Mouse (Mus musculus) E14TG2a.4 (cell line): ENCODE data around the gene Ubn1.

Experiments
- H3K27me3 ChIP-seq: 2 replicates; pipeline ENCODE4 v1.6.1; 2014; ENCODE audit warnings: low read length, control low read depth; ENCODE audit not compliant: insufficient read depth
- H3K36me3 ChIP-seq: 2 replicates; pipeline ENCODE4 v1.6.1; 2014; ENCODE audit warnings: low read length, control low read depth; ENCODE audit not compliant: insufficient read depth
- H3K4me1 ChIP-seq: replicated peaks from 2 replicates; pipeline ENCODE4 v1.6.1; 2014; ENCODE audit warnings: low read depth, low read length, control low read depth
- H3K4me3 ChIP-seq: replicated peaks from 2 replicates; pipeline ENCODE4 v1.5.1; 2014; ENCODE audit warnings: mild to moderate bottlenecking, low read length
- H3K9me3 ChIP-seq: 2 replicates; pipeline ENCODE4 v1.6.1; 2014; ENCODE audit warnings: low read length, control low read depth
- CTCF ChIP-seq: conservative IDR thresholded peaks from 2 replicates; pipeline ENCODE4 v1.5.1; 2014; ENCODE audit warnings: low read length
- NANOG ChIP-seq: IDR thresholded peaks from 2 replicates; pipeline ENCODE4 v1.6.1; 2014; ENCODE audit warnings: borderline replicate concordance, low read length, mixed read lengths
- POU5F1 ChIP-seq: IDR thresholded peaks from 2 replicates; pipeline ENCODE4 v1.6.1; 2014; ENCODE audit warnings: low read length, borderline replicate concordance

Ubn1 gene

DNA sequence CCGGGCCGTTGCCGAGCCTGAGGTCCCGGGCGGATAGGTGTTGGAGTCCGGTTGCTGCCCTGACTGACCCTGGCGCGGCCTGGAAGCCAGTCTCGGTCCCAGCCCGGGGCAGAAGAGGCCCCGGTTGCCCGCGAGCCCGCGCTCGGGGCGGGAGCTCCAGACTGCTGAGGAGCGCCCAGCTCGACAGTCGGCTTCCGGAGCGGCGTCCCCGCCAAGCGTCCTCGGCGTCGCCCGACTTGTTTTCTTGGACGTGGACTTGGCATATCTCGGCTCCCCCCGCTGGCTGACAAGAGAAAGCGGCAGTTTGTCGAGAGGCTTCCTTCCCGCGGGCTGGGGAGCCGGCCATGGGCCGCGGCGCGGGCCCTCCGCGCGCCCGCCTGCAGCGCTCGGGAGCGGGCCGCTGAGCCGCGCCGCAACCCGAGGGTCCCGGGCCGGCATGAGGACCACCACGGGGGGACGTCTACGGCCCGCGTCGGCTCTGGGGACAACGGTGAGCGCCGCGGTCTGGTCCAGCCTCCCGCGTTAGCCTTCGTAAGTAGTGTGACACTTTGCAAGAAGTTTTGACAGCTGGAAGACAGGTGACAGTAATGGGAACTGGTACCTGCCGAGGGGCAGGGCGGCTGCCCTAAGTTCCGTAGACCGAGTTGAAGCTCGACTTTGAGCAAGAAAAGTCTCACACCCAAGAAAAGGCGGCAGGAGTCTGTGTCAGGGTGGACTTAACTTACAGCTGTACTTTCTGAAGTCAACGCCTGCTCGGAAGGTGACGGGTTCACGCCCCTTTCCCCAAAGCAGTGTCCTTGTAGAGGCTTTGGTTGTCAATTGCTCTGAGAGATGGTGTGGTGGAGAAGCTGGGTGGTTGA is 624 bp downstream of the Ubn1 start:
- Histone ChIP-seq H3K27me3 (no peaks in the 10 kb centered on the region), H3K9me3 (no peaks in the 10 kb centered on the region), H3K4me1 (peaks cover 28% of the 10 kb centered on the region), H3K4me3 (peak overlapping the region; percentile 99), H3K36me3 (peaks cover 55% of the 10 kb centered on the region)
- TF ChIP-seq POU5F1 (no peak), CTCF (no peak), NANOG (no peak)

DNA sequence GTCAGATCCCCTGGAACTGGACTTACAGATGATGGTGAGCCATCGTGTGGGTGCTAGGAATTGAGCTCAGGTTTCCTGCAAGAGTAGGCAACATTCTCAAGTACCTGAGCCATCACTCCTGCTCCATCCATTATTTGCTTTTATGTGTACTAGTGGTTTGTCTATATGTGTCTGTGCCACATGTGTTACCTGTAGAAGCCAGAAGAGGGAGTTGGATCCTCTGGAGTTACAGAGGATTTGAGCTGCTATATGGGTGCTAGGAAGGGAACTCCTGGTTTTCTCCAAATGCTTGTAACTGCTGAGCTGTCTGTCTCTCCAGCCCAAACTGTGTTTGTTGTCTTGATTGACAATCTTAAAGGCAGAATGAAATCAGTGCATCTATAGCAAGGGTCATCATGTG is 8.3 kb downstream of the Ubn1 start:
- Histone ChIP-seq H3K4me1 (peaks cover 4% of the 10 kb centered on the region), H3K36me3 (peaks cover 50% of the 10 kb centered on the region), H3K27me3 (no peaks in the 10 kb centered on the region), H3K9me3 (no peaks in the 10 kb centered on the region), H3K4me3 (no peak overlapping the region)
- TF ChIP-seq POU5F1 (no peak), CTCF (peak; percentile 53), NANOG (no peak)

DNA sequence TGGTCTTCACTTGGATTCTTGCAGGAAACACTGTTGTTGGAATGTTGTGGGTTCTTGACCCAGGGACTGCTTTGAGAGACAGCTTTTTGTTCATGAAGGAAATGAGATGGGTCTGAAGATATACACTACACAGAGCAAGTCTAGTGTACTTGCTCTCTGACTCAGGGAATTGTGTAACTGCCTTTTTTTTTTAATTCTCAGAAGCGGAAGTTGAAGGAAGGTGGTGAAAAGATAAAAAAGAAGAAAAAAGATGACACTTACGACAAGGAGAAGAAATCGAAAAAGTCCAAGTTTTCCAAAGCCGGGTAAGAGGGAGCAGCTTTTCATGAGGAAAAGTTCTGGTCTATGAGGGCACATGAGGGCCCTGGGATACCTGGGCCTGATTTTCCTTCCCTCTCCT is 13.6 kb downstream of the Ubn1 start:
- Histone ChIP-seq H3K4me3 (no peak overlapping the region), H3K4me1 (no peaks in the 10 kb centered on the region), H3K9me3 (no peaks in the 10 kb centered on the region), H3K27me3 (no peaks in the 10 kb centered on the region), H3K36me3 (peaks cover 45% of the 10 kb centered on the region)
- TF ChIP-seq POU5F1 (no peak), NANOG (no peak), CTCF (no peak)

DNA sequence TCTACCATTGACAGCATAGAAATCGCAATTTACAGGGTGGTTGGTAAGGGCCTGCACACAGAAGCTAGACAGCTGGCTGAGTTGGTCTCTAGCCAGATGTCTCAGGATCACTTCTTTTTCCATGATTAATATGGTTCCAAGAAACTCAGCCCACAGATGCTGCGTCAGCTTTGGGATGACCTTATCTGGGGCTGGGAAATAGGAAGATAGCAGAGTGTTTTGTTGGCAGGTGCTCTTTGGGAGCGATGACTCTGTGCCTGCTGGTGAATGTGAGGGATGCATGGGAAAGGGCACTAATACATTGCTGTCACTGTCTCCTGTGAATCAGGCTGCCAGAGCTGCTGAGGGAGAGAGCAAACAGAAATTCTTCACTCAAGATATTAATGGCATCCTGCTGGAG is 20.5 kb downstream of the Ubn1 start:
- Histone ChIP-seq H3K36me3 (peaks cover 68% of the 10 kb centered on the region), H3K27me3 (no peaks in the 10 kb centered on the region), H3K9me3 (no peaks in the 10 kb centered on the region), H3K4me3 (no peak overlapping the region), H3K4me1 (no peaks in the 10 kb centered on the region)
- TF ChIP-seq CTCF, result no peak
- TF ChIP-seq NANOG, result no peak
- no peak for TF ChIP-seq POU5F1

DNA sequence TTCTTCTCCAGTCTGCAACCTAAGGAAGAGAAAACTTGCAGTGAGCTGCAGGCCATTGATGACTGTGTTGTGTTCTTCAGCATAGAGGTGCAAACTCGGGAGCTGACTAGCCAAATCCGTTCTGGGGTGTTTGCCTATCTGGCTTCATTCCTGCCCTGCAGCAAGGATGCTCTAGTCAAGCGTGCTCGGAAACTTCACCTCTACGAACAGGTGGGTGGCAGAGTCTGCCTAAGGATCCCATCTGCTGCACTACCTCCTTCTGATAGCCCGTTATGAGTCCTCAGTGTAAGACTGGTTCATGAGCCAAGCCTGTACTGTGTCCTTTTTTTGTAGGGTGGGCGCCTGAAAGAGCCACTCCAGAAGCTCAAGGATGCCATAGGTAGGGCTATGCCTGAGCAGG is 22.1 kb downstream of the Ubn1 start:
- H3K36me3 ChIP-seq, result peaks cover 75% of the 10 kb centered on the region
- H3K27me3 ChIP-seq, result no peaks in the 10 kb centered on the region
- H3K9me3 ChIP-seq, result no peaks in the 10 kb centered on the region
- TF ChIP-seq CTCF, result no peak
- TF ChIP-seq NANOG, result no peak
- no peak for TF ChIP-seq POU5F1
- H3K4me1 ChIP-seq, result no peaks in the 10 kb centered on the region
- no peak overlapping the region for H3K4me3 ChIP-seq

DNA sequence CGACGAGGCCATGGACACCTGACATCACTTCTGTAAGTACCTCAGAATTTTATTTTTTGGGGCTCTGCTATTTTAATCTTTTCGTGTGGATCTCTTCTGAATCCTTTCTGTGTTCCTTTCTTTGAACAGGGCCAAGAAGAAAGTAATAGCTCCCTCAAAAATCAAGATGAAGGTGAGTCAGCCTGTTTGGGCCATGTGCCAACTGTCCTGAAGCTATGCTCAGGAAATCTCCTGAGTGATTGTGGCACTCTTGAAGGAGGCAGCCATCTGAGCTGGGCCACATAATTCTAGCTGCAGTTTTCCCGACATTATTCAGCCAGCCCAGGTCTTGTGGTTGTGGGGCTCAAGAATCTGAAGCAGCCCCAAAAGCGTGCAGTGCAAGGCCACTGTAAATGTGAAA is 24.5 kb downstream of the Ubn1 start:
- H3K4me1 ChIP-seq, result no peaks in the 10 kb centered on the region
- H3K4me3 ChIP-seq, result no peak overlapping the region
- H3K36me3 ChIP-seq, result peaks cover 92% of the 10 kb centered on the region
- H3K27me3 ChIP-seq, result no peaks in the 10 kb centered on the region
- TF ChIP-seq POU5F1 (no peak), NANOG (no peak), CTCF (no peak)
- no peaks in the 10 kb centered on the region for H3K9me3 ChIP-seq

DNA sequence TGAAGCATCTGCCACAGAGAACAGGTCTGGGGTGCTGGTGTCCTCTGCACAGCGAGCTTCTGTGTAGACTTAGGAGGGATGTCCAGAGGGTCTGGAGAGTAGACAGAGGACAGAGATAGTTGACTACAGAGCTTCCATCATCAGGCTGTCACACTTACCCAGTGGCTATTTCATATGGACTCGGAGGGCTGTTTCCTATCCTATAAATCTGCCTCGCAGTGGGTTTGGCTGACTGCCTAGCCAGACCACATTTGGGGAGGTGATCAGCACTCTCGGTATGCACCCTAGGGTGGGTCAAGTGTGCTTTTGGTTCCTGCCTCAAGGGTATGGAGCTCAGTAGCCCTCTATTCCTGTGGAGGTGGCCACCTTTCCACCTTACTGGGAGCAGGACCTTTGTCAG is 35.3 kb downstream of the Ubn1 start:
- Histone ChIP-seq H3K36me3 (peaks cover 46% of the 10 kb centered on the region), H3K9me3 (no peaks in the 10 kb centered on the region), H3K27me3 (peaks cover 16% of the 10 kb centered on the region; the same call in 1 of the 2 replicates), H3K4me3 (no peak overlapping the region), H3K4me1 (peaks cover 18% of the 10 kb centered on the region)
- TF ChIP-seq CTCF, result no peak
- no peak for TF ChIP-seq NANOG
- TF ChIP-seq POU5F1, result no peak

DNA sequence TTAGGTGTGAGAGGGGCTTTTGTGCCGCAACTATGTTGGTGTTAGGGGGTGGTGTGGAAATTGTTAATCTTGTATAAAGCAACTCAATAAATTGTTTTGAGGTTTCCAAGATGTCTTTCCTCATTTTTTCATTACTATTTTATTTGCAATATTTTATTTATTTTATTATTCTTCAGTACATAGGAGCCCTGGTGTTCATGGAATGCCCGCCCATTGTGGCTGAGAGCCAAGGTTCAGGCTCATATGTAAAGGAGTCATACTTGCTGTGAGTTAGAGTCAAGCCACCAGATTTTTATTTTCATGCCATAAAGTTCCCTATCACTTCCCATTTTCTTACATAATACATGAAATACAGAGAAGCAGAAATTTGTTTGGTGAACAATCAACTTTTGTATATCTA is 36.3 kb downstream of the Ubn1 start:
- peaks cover 16% of the 10 kb centered on the region; the same call in 1 of the 2 replicates for H3K27me3 ChIP-seq
- H3K9me3 ChIP-seq, result no peaks in the 10 kb centered on the region
- H3K4me1 ChIP-seq, result peaks cover 18% of the 10 kb centered on the region
- H3K36me3 ChIP-seq, result peaks cover 43% of the 10 kb centered on the region
- no peak for TF ChIP-seq NANOG
- no peak for TF ChIP-seq CTCF
- H3K4me3 ChIP-seq, result no peak overlapping the region
